Mouse (Mus musculus) gastrocnemius, postnatal 4 days (tissue): Measurements from ENCODE around the gene Brip1. TPM values are rescaled to one million over a fixed set of nuclear protein-coding genes. Genes with fewer than 3 reads are reported as not detected.

ENCODE experiments used
- DNase-seq, 2 experiments: peaks; one replicate each; pipeline ENCODE4 v3.0.0; 2021 to 2022; ENCODE audit warnings: low spot score in 2 of 2, mixed read lengths in 2 of 2
- total RNA-seq, 2 experiments: library from RNA; stranded (reverse); gene quantifications; 2 replicates each; pipeline ENCODE4 v1.2.3; 2021

Brip1 gene
- total RNA-seq, 2 experiments from 2014 or later = 4.9 to 5.3 TPM

DNA sequence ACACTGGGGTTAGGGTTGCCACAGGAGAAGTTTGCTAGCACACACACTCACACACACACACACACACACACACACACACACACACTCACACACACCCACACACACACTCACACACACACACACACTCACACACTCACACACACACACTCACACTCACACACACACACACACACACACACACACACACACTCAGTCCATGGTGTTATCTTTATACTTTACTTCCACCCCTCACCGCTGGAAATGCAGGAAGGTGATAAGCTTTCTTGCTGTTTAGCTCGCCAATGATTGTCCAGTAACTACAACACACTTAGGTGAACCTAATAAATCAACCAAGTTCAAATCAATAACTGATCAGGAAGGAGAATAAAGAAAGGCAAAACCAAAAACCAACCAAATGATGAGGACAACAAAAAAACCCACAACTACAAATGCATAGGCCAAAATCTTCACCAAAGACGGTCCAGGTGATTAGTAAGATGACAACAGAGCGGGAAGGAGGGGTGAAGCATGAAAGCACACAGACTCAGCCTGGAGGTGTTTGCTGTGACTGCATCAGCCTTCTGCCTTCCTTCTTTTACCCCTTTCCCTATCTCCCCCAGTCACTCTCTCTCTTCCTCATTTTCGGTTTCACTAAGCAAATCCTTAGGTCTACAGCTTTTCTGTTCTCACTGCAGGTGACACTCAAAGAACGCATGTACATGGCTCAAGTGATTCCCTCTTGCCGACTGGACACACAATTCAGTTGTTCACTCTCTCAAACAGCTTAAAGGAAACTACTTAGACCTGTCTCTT, 83.7 kb downstream of the Brip1 start:
- DNase-seq = no peak

GRCm38 (mm10) chr11:86115955-86116354, 85.0 kb downstream of the Brip1 start:
- no peak for DNase-seq

DNA sequence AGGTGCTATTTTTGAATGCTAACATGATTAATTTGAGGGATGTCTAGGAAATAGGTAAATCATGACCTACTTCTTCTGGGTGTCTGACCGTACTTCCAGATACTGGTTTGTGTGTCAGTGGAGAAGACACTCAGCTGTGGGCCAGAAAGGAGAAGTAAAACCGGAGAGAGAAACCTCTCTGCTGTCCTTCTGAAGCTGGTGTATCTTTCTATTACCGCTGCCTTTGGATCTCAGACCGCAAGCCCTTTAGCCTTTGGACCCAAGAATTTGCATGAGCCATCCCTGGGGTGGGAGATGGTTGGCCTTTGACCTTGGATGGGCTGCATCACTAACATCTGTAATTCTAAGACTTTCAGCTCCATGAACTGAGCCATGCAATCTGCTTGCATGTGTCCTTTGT, 93.7 kb downstream of the Brip1 start:
- DNase-seq = no peak

GRCm38 (mm10) chr11:86106596-86106995, 94.4 kb downstream of the Brip1 start:
- peak in 1 of 2 experiments; percentile 16 for DNase-seq

DNA sequence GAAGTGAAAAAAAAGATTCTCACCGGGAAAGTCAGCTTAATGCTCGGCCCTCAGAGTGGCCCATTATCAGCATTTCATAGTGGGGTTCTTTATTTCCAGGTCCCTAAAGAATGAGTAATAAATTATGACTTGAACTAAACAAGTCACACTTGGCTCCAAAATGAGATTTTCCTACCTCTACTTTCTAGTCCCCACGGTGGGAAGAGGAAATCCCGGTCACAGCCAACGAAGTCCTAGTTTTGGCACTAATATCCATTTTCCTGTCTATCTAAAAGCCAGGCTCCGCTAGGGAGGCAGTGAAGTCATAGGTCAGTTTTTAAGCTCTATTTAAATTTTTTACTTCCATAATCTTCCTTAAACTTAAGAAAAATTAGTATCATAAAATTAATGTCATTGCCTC, 99.8 kb downstream of the Brip1 start:
- DNase-seq = no peak

DNA sequence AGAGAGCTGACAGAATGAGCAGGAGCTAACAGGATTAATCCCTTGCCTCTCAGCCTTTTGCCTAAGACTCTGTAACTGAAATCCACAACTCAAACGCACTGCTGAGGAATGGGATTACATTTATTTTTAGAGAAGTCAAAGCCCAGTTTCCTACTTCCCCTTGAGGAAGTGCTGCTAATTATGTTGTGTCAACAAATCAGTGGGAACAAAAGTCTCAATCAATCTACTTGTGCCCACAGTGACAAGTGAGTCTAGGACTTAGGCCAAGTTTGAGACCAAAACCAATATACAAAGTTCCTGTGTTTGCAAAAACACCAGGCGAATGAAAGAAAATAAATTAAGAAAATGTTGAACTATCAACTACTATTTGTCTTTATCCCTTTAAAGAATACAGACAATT, 101.7 kb downstream of the Brip1 start:
- no peak for DNase-seq

DNA sequence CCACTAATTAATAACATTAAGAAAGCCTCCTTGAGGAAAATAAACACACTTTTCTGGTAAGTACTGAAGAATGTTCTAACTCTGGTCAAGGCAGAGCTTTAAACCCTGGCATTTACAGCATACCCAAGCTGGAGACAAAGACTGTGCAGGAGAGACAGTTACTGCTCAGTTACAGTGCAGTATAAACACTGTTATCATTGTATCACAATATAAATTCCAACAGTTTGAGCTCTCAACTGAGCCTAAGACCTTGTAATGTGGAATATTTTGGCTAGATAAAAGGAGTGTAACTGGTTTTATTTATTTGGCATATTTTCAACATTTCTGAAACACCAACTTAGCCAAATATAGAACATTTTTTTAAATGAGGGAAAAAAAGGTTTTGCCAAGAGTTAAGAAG, 112.2 kb downstream of the Brip1 start:
- DNase-seq = no peak

- DNase-seq = no peak
Observed at GRCm38 (mm10) chr11:86084522-86084921, 116.5 kb downstream of the Brip1 start.

DNA sequence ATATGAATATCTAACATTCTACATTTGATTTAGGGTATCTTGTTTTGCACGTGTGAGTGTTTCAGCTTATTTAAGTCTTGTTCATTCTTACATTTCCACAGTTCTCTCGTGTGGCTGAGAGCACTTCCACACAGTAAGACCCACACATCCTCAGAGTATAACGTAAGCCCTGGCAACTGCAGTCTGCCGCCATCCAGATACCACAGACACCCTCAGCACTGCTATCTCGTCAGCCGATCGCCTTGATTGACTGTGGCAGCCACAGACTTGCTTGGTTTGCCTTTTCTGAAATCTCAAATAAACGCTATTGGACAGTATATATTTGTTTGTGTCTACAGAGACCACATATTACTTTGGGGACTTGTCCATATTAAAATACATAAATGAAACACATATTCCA, 123.0 kb downstream of the Brip1 start:
- DNase-seq = no peak

DNA sequence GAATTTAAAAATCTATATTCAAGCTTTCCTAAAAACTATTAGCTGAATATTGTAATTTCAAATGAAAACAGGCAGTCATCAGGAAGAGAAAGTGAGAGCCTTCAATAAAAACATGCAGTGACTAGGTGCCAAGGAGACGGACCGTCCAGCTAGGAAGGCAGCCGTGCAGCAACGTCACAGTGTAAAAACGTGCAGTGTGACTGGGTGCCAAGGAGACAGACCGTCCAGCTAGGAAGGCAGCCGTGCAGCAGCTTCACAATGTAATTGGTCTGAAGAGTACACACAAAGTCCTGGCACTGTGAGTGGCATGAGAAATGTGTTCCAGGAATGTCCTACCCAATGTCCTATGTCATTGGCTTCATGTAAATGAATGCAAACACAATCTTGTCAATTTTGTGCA, 124.0 kb downstream of the Brip1 start:
- DNase-seq = no peak

- no peak for DNase-seq
Observed at GRCm38 (mm10) chr11:86076403-86076802, 124.6 kb downstream of the Brip1 start.

GRCm38 (mm10) chr11:86075371-86075770, 125.6 kb downstream of the Brip1 start:
- no peak for DNase-seq

DNA sequence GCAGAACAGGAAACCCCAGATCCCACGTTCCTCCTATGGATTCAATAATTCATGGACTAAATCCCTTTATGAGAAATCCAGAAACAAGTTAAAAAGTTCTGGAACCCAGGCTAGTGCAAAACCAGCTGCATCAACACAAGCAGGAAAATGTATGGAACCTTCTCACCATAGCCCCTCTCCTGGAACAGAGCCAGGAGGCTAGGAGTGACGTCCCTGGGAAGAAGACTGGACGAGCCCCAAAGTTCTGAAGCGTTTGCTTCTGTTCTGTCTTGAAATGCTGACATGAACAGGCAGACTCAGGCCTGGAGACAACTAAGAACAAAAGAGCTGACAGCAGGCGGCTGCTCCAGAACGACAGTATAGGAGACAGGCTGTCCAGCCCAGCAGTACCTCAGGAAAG, 132.3 kb downstream of the Brip1 start:
- no peak for DNase-seq

- DNase-seq = no peak
Observed at GRCm38 (mm10) chr11:86067154-86067553, 133.8 kb downstream of the Brip1 start.

DNA sequence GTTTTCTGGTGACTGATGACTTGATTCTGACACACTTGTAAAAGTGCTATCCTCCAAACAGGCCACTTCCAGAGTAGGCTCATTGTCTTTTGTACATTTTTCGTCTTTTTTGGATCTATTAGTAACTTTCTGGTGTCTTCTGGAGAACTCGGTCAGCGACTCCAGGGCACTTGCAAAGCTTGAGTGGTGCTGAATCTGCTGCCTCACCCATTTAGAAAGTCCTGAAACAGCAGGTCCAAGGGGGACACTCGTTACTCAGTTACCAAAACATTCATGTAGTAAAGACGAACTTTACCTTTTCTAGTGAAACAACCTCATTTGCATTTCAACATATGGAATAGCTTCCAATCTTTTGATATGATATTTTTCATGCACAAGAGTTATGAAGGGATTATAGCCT, 136.1 kb downstream of the Brip1 start:
- no peak for DNase-seq

GRCm38 (mm10) chr11:86061243-86061642, 139.8 kb downstream of the Brip1 start:
- no peak for DNase-seq

- no peak for DNase-seq
Observed at GRCm38 (mm10) chr11:86059123-86059522, 141.9 kb downstream of the Brip1 start.

GRCm38 (mm10) chr11:86055806-86056205, 145.2 kb downstream of the Brip1 start:
- DNase-seq = no peak

DNA sequence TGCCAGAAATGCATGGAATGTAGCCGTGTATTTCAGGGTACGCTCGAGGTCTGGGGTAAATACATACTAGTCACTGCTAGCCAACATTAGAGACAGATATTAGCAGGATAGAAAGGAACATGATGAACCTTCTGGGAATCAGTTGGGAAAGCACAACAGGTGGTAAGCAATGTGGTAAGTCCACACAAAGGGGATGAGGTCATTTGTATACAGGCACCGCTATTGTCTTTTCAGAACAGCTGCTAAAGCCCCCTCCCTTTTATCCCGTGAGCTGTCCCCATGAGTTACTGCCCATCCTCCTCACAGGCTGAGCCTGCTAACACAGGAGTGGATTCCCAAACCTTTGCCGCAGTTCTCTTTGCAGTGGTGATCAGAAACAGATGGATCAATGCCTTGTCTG, 149.6 kb downstream of the Brip1 start:
- no peak for DNase-seq

DNA sequence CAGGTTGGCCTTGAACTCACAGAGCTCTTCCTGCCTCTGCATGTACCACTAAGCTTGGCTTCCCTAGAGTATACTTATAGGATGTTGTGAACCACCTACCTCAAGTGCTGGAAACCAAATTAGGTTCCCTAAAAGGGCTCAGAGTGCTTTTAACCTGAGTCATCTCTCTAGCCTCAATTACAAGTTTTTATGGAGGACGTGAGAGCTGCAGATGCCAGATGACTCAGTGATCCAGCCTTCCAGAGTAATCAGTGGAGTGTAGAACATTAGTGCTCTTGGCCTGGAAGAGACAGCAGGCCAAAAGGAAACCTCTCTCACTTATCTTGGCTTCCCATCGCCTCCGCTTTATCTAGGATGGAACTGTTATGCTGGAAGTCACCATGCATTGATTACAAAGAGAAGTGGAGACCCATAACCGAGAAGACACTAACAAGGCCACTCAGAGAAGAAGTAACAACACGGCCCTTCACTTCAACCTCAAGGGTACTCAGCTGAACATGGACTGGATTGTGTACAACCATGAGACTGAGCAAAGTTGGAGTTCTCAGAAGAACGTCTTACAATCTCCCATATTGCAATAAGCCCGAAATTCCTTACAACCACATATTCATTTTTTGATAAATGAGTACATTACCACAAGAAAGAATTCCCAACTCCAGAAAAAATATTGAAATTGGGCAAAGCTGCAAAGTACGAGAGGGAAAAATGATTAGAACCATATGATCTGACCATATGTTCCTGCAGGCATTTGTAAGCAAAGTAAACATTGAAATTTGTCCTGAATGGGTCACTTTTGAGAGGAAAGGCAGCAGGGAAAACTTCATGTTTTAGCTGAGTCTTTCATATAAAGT, 150.3 kb downstream of the Brip1 start:
- DNase-seq = no peak

GRCm38 (mm10) chr11:86039994-86040393, 161.0 kb downstream of the Brip1 start:
- no peak for DNase-seq

GRCm38 (mm10) chr11:86039355-86039754, 161.6 kb downstream of the Brip1 start:
- no peak for DNase-seq
